Mouse (Mus musculus) midbrain, embryonic 11.5 days (tissue): ENCODE measurements at regions not wholly inside any gene's neighbourhood (a gene's known extent, or its start where the extent isn't known, plus 50 kb on each side); places are given as distances from the start of the nearest gene placed in this dataset.
A peak's percentile ranks its signal among the peaks of the same experiment; 100 is the strongest.

Source experiments
- ATAC-seq: fragments of 200-750 bp; cut with Nextera tagmentation; 2 replicates; pipeline ENCODE4 v1.8.0; 2017; ENCODE audit warnings: moderate TSS enrichment, moderate library complexity; ENCODE audit not compliant: low FRiP score
- DNase-seq: peaks from one replicate; pipeline ENCODE4 v3.0.0; 2015; ENCODE audit warnings: low spot score; ENCODE audit errors: missing footprints
- H3K27ac ChIP-seq: fragments of 300-500 bp; sonication (generic); 2 replicates; pipeline ENCODE4 v1.5.1; 2014; ENCODE audit warnings: low read depth, low read length
- H3K27me3 ChIP-seq: fragments of 300-500 bp; sonication (generic); 2 replicates; pipeline ENCODE4 v1.6.1; 2014; ENCODE audit warnings: mild to moderate bottlenecking, low read length, moderate library complexity, mixed read lengths; ENCODE audit not compliant: control insufficient read depth, insufficient read depth
- H3K36me3 ChIP-seq: fragments of 300-500 bp; sonication (generic); 2 replicates; pipeline ENCODE4 v1.6.1; 2014; ENCODE audit warnings: mild to moderate bottlenecking, low read length, moderate library complexity, mixed read lengths; ENCODE audit not compliant: control insufficient read depth, insufficient read depth
- H3K4me1 ChIP-seq: fragments of 300-500 bp; sonication (generic); 2 replicates; pipeline ENCODE4 v1.6.1; 2014; ENCODE audit warnings: low read length; ENCODE audit not compliant: control insufficient read depth, insufficient read depth
- H3K4me2 ChIP-seq: fragments of 300-500 bp; sonication (generic); 2 replicates; pipeline ENCODE4 v1.6.1; 2014; ENCODE audit warnings: mild to moderate bottlenecking, moderate library complexity
- H3K4me3 ChIP-seq: fragments of 300-500 bp; sonication (generic); 2 replicates; pipeline ENCODE4 v1.5.1; 2014; ENCODE audit warnings: low read depth, low read length
- H3K9ac ChIP-seq: fragments of 300-500 bp; sonication (generic); 2 replicates; pipeline ENCODE4 v1.6.1; 2014; ENCODE audit warnings: low read length
- H3K9me3 ChIP-seq: fragments of 300-500 bp; sonication (generic); 2 replicates; pipeline ENCODE4 v1.6.1; 2016; ENCODE audit warnings: low read length; ENCODE audit not compliant: control insufficient read depth
- WGBS: fragments of 180-500 bp; shearing (Covaris S2); extraction: QIAGEN DNeasy Blood & Tissue Kit; methylation state at CpG from one replicate; pipeline ENCODE4 v1.1.7; 2014; 5-methylcytosine and 5-hydroxymethylcytosine counted together

DNA sequence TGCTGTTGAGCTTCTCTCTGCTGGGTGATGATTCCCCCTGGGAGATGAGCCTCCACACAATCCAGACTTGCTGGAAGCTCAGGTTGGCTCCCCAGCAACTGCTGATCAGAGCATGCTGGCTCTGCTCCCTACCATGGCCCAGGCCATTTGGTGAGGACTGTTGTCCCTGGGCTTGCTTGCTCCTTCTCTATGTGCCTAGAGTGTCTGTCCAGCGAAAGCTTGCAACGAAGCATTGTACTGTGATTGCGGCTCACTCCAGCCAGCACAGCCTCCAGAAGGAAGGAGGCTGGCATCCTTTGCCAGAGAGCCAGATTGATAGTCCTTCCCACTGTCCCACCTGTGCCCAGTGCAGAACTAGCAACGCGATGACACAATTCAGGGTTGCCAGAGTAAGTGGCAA is 295.1 kb upstream of the Npvf start:
- Histone ChIP-seq H3K4me1 (peaks cover 8% of the 10 kb centered on the region; the same call in 1 of the 2 replicates), H3K27me3 (no peaks in the 10 kb centered on the region), H3K9ac (no peak overlapping the region), H3K36me3 (no peaks in the 10 kb centered on the region), H3K4me2 (no peak overlapping the region), H3K9me3 (no peaks in the 10 kb centered on the region), H3K4me3 (no peak overlapping the region), H3K27ac (peak overlapping the region; percentile 79)
- DNase-seq = no peak
- WGBS = 91% methylated on average over 5 of the region's 5 CpGs
- no peak for ATAC-seq

DNA sequence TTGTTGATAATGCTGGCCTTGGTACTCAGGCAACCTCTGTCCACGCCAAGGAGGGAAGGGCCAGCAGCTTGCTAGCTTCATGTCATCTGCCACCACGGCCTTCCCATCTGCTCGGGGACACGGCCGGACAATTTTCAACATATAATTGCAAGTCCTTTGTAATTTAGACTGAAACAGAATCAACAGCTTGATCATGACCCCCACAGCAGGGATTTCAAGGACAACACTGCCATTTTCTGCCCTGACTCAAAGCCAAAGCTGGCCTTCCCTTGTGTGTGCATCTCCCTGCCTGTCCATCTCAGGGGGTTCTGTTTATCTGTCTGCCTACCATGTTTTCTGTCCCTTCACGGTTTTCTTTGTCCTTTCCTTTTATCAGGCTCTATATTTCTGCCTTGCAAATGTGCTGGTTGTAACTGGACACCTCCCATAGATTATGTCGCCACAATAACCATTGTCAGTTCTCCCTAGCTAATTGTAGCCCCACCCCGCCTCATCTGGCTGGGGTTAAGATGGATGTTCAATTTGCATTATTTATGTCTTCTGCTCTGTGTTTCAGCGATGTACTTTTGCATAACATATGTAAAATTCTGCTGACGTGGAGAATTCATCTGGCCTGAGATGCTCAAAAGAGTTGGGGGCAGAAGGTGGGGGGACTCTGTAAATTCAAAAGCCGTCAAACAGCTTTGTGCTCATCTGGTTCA is 295.8 kb upstream of the Npvf start:
- peak; percentile 70 for ATAC-seq
- 57% methylated on average over 11 of the region's 11 CpGs for WGBS

DNA sequence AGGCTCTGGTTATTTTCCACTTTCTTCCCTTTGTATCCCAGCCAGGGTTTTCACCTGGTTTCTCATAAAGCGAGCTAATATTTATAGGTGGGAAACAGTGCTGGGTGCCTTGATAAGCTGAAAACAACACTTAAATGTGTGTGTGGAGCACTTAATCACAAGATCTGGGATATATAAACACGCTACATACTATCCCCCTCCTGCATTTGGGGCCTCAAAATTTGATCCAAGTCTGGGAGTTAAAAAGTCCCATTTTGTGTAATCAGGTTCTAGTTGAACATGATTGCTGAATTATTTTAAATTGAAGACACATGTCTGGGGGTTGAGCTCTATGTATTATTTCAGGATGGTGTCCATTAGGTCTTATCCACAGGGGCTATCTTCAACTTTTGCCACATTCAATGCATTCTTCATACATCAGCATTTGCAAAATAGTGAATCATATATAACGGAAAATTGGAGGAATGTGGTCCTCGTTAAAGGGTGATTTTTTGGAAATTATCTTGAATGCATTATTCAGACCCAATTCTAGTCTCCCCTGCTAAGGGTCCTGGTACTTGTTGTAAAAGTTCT is 303.2 kb upstream of the Npvf start:
- Histone ChIP-seq H3K27ac (no peak overlapping the region), H3K4me3 (no peak overlapping the region), H3K27me3 (no peaks in the 10 kb centered on the region), H3K9ac (no peak overlapping the region), H3K4me2 (no peak overlapping the region), H3K9me3 (no peaks in the 10 kb centered on the region), H3K4me1 (peaks cover 6% of the 10 kb centered on the region; the same call in 1 of the 2 replicates), H3K36me3 (no peaks in the 10 kb centered on the region)
- ATAC-seq (no peak), DNase-seq (no peak)
- WGBS = 86% methylated on average over 4 of the region's 4 CpGs

More for the DNA sequence above, 295.8 kb upstream of the Npvf start:
- Histone ChIP-seq H3K4me2 (no peak overlapping the region), H3K4me1 (peaks cover 8% of the 10 kb centered on the region; the same call in 1 of the 2 replicates), H3K4me3 (no peak overlapping the region), H3K27me3 (no peaks in the 10 kb centered on the region), H3K36me3 (no peaks in the 10 kb centered on the region), H3K9ac (no peak overlapping the region), H3K27ac (peak overlapping the region; percentile 79), H3K9me3 (no peaks in the 10 kb centered on the region)
- DNase-seq = no peak

DNA sequence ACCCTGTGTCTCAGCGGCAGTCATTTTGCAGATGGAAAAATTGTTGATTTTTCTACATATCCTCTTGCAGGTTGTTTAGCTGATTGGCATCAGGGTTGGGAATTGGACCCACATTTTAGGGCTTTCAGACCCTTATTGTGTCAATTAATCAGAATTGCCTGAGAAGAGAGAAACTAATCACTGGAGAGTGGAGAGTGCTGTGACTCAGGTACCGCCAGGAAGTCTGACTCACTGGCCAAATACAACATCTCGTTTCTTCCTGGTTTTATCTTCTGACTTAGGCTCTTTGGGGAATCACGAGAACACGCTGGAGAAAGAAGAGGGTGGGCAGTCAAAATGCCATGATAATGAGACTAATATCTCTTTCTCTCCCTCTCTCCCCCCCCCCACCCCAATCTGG is 306.1 kb upstream of the Npvf start:
- Histone ChIP-seq H3K4me3 (no peak overlapping the region), H3K4me2 (no peak overlapping the region), H3K27me3 (no peaks in the 10 kb centered on the region), H3K27ac (no peak overlapping the region), H3K4me1 (peaks cover 6% of the 10 kb centered on the region; the same call in 1 of the 2 replicates), H3K36me3 (no peaks in the 10 kb centered on the region), H3K9me3 (no peaks in the 10 kb centered on the region), H3K9ac (no peak overlapping the region)
- DNase-seq (no peak), ATAC-seq (no peak)
- WGBS = 81% methylated on average over 5 of the region's 5 CpGs

DNA sequence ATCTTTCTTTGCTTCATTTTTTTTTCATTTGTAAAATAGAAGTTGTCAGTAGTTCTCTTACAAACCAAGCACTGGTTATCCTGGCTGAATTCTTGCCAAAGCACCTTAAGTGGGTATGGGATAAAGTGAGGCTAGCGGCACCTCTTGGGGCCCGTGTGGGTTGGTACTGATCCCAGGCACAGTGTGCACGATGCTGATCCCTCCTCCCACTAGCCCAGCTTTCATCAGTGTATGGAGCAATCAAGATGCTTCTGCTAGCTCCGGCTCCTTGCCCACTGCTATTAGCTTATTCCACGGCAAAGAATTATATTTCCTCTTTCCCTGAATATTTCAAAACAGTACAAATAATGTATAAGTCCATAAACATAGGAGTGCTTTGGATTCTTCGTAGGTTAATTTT is 307.4 kb upstream of the Npvf start:
- Histone ChIP-seq H3K4me2 (no peak overlapping the region), H3K4me1 (peaks cover 6% of the 10 kb centered on the region; the same call in 1 of the 2 replicates), H3K27ac (no peak overlapping the region), H3K9me3 (no peaks in the 10 kb centered on the region), H3K9ac (no peak overlapping the region), H3K27me3 (no peaks in the 10 kb centered on the region), H3K36me3 (no peaks in the 10 kb centered on the region), H3K4me3 (no peak overlapping the region)
- WGBS = 82% methylated on average over 6 of the region's 6 CpGs
- ATAC-seq = no peak
- DNase-seq = no peak

DNA sequence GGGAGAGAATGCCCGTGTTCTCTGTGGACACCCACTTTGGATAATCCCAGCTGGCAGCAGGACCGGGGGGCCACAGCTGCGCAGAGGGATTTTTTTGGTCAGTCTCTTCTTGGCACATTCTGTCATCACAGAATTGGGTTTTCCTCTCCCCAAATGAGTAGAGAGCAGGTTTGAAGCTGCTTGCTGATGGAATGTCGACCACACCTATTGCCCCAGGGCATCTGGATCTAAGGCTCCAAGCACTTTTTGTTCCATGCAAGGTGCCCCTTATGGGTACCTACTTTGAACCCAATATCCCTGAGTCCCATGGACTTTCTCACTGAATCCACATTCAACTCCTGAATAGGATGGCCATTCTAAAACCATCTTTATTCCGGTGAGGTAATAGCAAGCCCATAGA is 314.3 kb upstream of the Npvf start:
- Histone ChIP-seq H3K27me3 (no peaks in the 10 kb centered on the region), H3K9me3 (no peaks in the 10 kb centered on the region), H3K4me1 (no peaks in the 10 kb centered on the region), H3K9ac (no peak overlapping the region), H3K27ac (no peak overlapping the region), H3K36me3 (no peaks in the 10 kb centered on the region), H3K4me3 (no peak overlapping the region), H3K4me2 (no peak overlapping the region)
- DNase-seq (no peak), ATAC-seq (no peak)
- WGBS = 73% methylated on average over 5 of the region's 5 CpGs

DNA sequence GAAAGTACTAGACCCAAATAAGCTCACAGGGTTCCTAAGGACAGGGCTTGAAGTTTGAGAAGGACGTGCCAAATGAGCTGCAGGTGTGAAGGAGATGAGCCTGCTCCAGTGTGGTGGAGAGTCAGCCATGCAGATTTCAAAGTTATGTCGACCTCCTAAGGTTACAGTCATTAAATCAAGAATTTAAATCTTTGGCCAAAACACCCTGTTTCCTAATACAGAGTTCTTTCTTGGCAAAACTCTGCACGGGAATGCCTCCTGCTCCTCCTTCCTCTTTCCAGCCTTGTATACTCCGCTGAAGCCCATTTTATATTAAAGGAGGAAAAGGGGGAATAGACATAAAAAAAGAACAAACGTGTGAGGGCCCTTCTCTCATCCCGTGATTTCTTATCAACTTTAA is 315.1 kb upstream of the Npvf start:
- Histone ChIP-seq H3K4me1 (no peaks in the 10 kb centered on the region), H3K27ac (no peak overlapping the region), H3K9ac (no peak overlapping the region), H3K9me3 (no peaks in the 10 kb centered on the region), H3K4me2 (no peak overlapping the region), H3K36me3 (no peaks in the 10 kb centered on the region), H3K4me3 (no peak overlapping the region), H3K27me3 (no peaks in the 10 kb centered on the region)
- 76% methylated on average over 6 of the region's 6 CpGs for WGBS
- DNase-seq (no peak), ATAC-seq (no peak)

DNA sequence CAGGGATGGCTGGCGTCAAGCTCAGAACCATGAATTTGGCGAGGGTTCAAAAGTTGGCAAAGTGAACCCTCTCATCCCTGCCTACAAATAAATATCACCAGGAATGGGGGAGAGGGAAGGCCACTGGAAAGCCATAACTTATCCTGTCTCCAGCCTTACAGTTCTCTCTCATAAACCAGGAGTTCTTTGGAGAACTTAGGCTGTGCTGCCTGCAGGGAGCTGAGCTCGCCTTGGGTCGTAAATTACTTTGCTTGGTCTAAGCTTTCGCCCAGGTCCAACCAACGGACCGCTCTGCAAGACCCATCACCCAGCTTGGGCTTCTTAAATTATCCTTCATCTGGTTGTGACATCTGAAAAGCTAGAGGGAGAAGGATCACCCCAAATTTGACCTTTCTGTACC is 315.8 kb upstream of the Npvf start:
- Histone ChIP-seq H3K4me2 (no peak overlapping the region), H3K4me1 (no peaks in the 10 kb centered on the region), H3K9ac (no peak overlapping the region), H3K9me3 (no peaks in the 10 kb centered on the region), H3K4me3 (no peak overlapping the region), H3K27me3 (no peaks in the 10 kb centered on the region), H3K27ac (no peak overlapping the region), H3K36me3 (no peaks in the 10 kb centered on the region)
- no peak for ATAC-seq
- 89% methylated on average over 7 of the region's 7 CpGs for WGBS
- DNase-seq = no peak

DNA sequence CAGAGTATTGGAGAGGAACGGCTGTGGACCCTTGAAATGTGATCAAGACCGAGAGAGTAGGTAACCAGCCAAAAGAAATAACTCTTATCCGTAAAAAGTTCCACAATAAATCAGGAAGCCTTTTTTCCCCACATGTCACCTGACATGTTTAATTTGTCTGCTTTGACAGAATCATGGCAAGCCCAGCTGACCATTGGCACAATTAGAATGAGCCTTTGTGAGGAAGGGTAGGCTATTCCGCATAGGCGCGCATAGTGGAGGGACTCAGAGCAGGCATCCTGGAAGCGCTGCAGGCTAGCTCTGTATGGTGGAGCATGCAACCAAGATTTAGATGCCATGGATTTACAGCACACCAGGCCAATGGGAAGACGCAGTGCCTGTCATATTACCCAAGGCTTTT is 316.5 kb upstream of the Npvf start:
- Histone ChIP-seq H3K9me3 (no peaks in the 10 kb centered on the region), H3K4me2 (no peak overlapping the region), H3K27ac (no peak overlapping the region), H3K36me3 (no peaks in the 10 kb centered on the region), H3K4me1 (no peaks in the 10 kb centered on the region), H3K27me3 (no peaks in the 10 kb centered on the region), H3K9ac (no peak overlapping the region), H3K4me3 (no peak overlapping the region)
- DNase-seq (no peak), ATAC-seq (no peak)
- 90% methylated on average over 8 of the region's 8 CpGs for WGBS
